Mouse (Mus musculus): ENCODE data around the gene Traf3ip3. TPM values are rescaled to one million over a fixed set of nuclear protein-coding genes. Genes with fewer than 3 reads are reported as not detected.

The Traf3ip3 gene
- total and polyA plus RNA-seq, 2 experiments = 0.65 to 0.88 TPM

DNA sequence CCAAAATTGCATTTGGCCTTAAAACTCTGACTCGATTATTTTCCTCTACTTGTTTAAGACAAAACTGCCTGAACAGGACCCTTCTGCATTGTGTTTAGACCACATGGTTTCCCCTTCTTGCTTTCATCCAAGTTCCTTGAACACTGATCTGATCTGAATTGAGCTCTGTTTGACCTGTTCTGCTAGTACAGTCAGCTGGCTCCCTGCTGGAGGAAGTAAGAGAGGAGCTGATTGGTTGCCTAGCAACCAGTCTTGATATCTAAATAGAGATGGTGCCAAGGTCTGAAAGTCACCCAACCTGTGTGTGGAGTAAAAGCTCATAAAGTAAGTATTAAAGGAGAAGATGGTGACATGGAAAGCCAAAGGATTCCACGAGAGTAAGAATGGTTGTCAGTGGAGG lies 31.6 kb downstream of the Traf3ip3 start:
- peaks cover 48% of the 10 kb centered on the region for H3K36me3 ChIP-seq (ENCODE audit: control insufficient read depth, insufficient read depth, low read length)
- WGBS = 16% methylated on average over 2 of the region's 2 CpGs
- peaks cover 20% of the 10 kb centered on the region for H3K4me1 ChIP-seq (ENCODE audit: control insufficient read depth, insufficient read depth, low read length)
- no peak overlapping the region for H3K9ac ChIP-seq (ENCODE audit: low read depth, low read length)
- TF ChIP-seq CTCF (IDR thresholded peaks at IDR 0.05; ENCODE audit: low read depth, low read length) (no peak), POLR2A (IDR thresholded peaks at IDR 0.05; ENCODE audit: extremely low read depth, insufficient read depth, low read length) (no peak)
- no peak overlapping the region for H3K4me3 ChIP-seq (ENCODE audit: insufficient read depth, low read depth, low read length)
- H3K79me2 ChIP-seq (ENCODE audit: control insufficient read depth, insufficient read depth, low read length) = peaks cover 4% of the 10 kb centered on the region; the same call in 1 of the 2 replicates
- peak; percentile 88 for DNase-seq (ENCODE audit: extremely low read depth, low read depth, low spot score)
- H3K27ac ChIP-seq (replicated peaks; ENCODE audit: insufficient read depth, low read depth, low read length) = no peak overlapping the region
- H3K27me3 ChIP-seq (ENCODE audit: control insufficient read depth, insufficient read depth, low read length) = no peaks in the 10 kb centered on the region

DNA sequence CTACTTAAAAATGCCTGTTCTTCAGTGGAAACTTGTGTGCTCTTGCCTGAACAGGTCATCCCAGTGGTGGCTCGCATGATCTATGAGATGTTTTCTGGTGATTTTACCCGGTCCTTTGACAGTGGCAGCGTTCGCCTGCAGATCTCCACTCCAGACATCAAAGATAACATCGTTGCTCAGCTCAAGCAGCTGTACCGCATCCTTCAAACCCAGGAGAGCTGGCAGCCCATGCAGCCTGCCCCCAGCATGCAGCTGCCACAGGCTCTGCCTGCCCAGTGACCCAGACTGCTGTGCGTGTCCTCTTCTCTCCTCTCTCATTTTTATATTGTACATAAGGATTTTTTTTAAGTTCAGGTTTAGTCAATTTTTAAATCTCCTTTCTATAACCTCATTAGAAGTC lies 32.3 kb downstream of the Traf3ip3 start:
- WGBS = 90% methylated on average over 7 of the region's 7 CpGs
- Histone ChIP-seq H3K27ac (replicated peaks; ENCODE audit: insufficient read depth, low read depth, low read length) (no peak overlapping the region), H3K4me3 (ENCODE audit: insufficient read depth, low read depth, low read length) (no peak overlapping the region), H3K9ac (ENCODE audit: low read depth, low read length) (no peak overlapping the region), H3K4me1 (ENCODE audit: control insufficient read depth, insufficient read depth, low read length) (peaks cover 13% of the 10 kb centered on the region), H3K36me3 (ENCODE audit: control insufficient read depth, insufficient read depth, low read length) (peaks cover 51% of the 10 kb centered on the region), H3K79me2 (ENCODE audit: control insufficient read depth, insufficient read depth, low read length) (peaks cover under 1% of the 10 kb centered on the region; the same call in 1 of the 2 replicates), H3K27me3 (ENCODE audit: control insufficient read depth, insufficient read depth, low read length) (no peaks in the 10 kb centered on the region)
- no peak for DNase-seq (ENCODE audit: extremely low read depth, low read depth, low spot score)
- TF ChIP-seq POLR2A (IDR thresholded peaks at IDR 0.05; ENCODE audit: extremely low read depth, insufficient read depth, low read length) = no peak
- TF ChIP-seq CTCF (IDR thresholded peaks at IDR 0.05; ENCODE audit: low read depth, low read length) = no peak

DNA sequence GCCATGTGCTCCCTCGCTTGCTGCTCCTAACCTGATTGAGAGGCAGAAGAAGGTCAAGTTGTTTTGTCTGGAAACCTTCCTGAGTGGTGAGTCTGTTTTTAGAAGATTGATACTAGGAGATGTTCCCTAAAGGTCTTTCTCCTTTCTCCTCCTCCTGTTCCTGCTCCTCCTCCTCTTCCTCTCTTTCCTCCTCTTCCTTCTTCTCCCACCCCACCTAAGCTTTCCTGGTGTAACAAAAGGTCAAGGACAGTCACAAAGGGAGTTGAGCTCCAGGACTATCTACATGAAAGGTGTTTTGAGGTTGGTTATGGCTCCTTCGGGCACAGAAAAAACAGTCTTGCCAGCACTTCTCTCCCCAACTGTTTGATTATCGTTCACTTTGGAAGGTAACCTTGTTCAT lies 33.8 kb downstream of the Traf3ip3 start, which contains the start of gene A130010J15Rik:
Gene A130010J15Rik (plus strand): TSS at position 301 of the 400 bp plus-strand sequence.
- TF ChIP-seq POLR2A (IDR thresholded peaks at IDR 0.05; ENCODE audit: extremely low read depth, insufficient read depth, low read length) (no peak), CTCF (IDR thresholded peaks at IDR 0.05; ENCODE audit: low read depth, low read length) (no peak)
- 90% methylated on average over 3 of the region's 3 CpGs for WGBS
- Histone ChIP-seq H3K9ac (ENCODE audit: low read depth, low read length) (no peak within 1 kb of the TSS), H3K79me2 (ENCODE audit: control insufficient read depth, insufficient read depth, low read length) (no peaks in the 10 kb centered on the region), H3K27me3 (ENCODE audit: control insufficient read depth, insufficient read depth, low read length) (no peaks in the 10 kb centered on the region), H3K27ac (replicated peaks; ENCODE audit: insufficient read depth, low read depth, low read length) (no peak within 1 kb of the TSS), H3K4me1 (ENCODE audit: control insufficient read depth, insufficient read depth, low read length) (peaks cover 9% of the 10 kb centered on the region), H3K36me3 (ENCODE audit: control insufficient read depth, insufficient read depth, low read length) (peaks cover 54% of the 10 kb centered on the region), H3K4me3 (ENCODE audit: insufficient read depth, low read depth, low read length) (no peak within 1 kb of the TSS)
- DNase-seq (ENCODE audit: extremely low read depth, low read depth, low spot score) = no peak

DNA sequence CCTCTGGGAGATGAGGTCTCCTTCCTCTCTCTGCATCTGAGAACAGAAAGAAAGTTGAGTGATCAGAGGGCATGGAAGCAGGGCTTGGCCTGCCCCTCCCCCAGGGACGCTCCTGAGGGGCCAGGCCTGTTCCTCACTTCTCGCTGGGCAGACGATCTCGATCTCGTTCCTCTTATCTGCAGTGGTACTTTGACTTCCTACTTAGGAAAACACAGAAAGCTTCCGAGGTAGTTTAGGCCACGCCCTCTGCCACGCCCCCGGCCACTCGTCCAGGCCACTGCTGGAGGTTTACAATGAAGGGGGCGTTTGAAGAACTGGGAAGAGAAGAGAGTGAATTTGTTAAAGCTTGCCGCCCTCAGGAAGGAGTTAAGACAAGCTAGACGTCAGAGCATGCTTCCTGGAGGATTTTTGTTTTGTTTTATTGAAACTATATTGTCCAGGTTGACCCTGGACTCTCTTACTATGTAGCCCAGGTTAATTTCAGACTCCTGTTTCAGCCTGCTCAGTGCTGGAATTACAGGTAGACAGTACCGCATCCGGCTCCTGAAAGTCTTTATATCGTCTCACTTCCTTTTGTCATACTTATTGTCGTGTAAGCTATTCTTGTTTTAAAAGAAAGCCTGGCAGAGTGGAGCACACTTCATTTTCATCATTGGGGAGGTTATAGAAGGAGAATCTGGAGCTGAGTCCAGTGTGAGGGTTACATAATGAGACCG lies 41.0 kb downstream of the Traf3ip3 start:
- Histone ChIP-seq H3K9ac (ENCODE audit: low read depth, low read length) (no peak overlapping the region), H3K79me2 (ENCODE audit: control insufficient read depth, insufficient read depth, low read length) (peaks cover 21% of the 10 kb centered on the region; the same call in 1 of the 2 replicates), H3K27me3 (ENCODE audit: control insufficient read depth, insufficient read depth, low read length) (no peaks in the 10 kb centered on the region), H3K4me1 (ENCODE audit: control insufficient read depth, insufficient read depth, low read length) (peaks cover 18% of the 10 kb centered on the region), H3K4me3 (ENCODE audit: insufficient read depth, low read depth, low read length) (peak overlapping the region; percentile 4; the same call in 1 of the 2 replicates), H3K27ac (replicated peaks; ENCODE audit: insufficient read depth, low read depth, low read length) (no peak overlapping the region), H3K36me3 (ENCODE audit: control insufficient read depth, insufficient read depth, low read length) (peaks cover 23% of the 10 kb centered on the region)
- 30% methylated on average over 18 of the region's 18 CpGs for WGBS
- TF ChIP-seq POLR2A (IDR thresholded peaks at IDR 0.05; ENCODE audit: extremely low read depth, insufficient read depth, low read length) = no peak
- TF ChIP-seq CTCF (IDR thresholded peaks at IDR 0.05; ENCODE audit: low read depth, low read length) = no peak
- DNase-seq (ENCODE audit: extremely low read depth, low read depth, low spot score) = peak; percentile 50

DNA sequence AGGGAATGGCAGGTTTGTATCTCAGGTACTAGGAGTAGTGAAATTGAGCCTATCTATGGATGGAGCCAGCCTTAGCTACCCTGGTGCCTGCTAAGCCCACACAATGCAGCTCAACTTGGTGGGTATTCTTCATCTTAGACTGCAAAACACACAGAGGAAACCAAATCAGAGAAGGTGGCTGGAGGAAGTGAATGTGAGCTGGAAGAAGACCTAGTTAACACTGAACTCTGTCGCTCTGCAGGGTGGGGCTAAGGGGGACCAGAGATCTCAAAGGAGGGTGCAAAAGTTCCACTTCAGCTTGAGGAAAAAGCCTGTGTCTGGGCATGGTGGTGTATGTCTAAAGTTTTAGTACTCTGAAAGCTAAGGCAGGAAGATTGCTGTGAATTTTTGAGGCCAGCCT lies 41.9 kb downstream of the Traf3ip3 start:
- no peak for DNase-seq (ENCODE audit: extremely low read depth, low read depth, low spot score)
- H3K9ac ChIP-seq (ENCODE audit: low read depth, low read length) = no peak overlapping the region
- no peak overlapping the region for H3K27ac ChIP-seq (replicated peaks; ENCODE audit: insufficient read depth, low read depth, low read length)
- no peaks in the 10 kb centered on the region for H3K27me3 ChIP-seq (ENCODE audit: control insufficient read depth, insufficient read depth, low read length)
- 81% methylated on average over 1 of the region's 1 CpGs for WGBS
- peaks cover 23% of the 10 kb centered on the region for H3K4me1 ChIP-seq (ENCODE audit: control insufficient read depth, insufficient read depth, low read length)
- peaks cover 21% of the 10 kb centered on the region; the same call in 1 of the 2 replicates for H3K79me2 ChIP-seq (ENCODE audit: control insufficient read depth, insufficient read depth, low read length)
- peaks cover 18% of the 10 kb centered on the region for H3K36me3 ChIP-seq (ENCODE audit: control insufficient read depth, insufficient read depth, low read length)
- H3K4me3 ChIP-seq (ENCODE audit: insufficient read depth, low read depth, low read length) = no peak overlapping the region
- TF ChIP-seq POLR2A (IDR thresholded peaks at IDR 0.05; ENCODE audit: extremely low read depth, insufficient read depth, low read length) (no peak), CTCF (IDR thresholded peaks at IDR 0.05; ENCODE audit: low read depth, low read length) (no peak)

DNA sequence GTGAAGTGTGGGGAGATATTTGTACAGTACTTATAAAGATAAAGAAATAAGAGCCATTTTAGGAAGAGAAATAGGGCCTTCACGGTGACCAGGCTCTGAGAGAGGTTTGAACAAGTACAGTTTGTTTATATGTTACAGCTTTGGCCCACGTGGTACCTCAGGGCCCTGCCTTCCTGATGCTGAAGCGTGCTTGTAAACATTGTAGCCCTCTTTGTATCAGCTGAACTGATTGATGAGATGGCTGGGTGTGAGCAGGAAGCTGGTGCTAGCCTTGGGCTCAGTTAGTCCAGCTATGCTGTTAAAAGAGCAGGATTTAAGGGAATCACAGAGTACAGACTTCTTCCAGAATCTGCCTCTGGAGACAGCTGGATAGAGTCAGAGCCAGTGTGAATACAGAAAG lies 42.3 kb downstream of the Traf3ip3 start:
- Histone ChIP-seq H3K79me2 (ENCODE audit: control insufficient read depth, insufficient read depth, low read length) (peaks cover 22% of the 10 kb centered on the region; the same call in 1 of the 2 replicates), H3K9ac (ENCODE audit: low read depth, low read length) (no peak overlapping the region), H3K4me3 (ENCODE audit: insufficient read depth, low read depth, low read length) (no peak overlapping the region), H3K27ac (replicated peaks; ENCODE audit: insufficient read depth, low read depth, low read length) (no peak overlapping the region), H3K27me3 (ENCODE audit: control insufficient read depth, insufficient read depth, low read length) (no peaks in the 10 kb centered on the region), H3K4me1 (ENCODE audit: control insufficient read depth, insufficient read depth, low read length) (peaks cover 28% of the 10 kb centered on the region), H3K36me3 (ENCODE audit: control insufficient read depth, insufficient read depth, low read length) (peaks cover 18% of the 10 kb centered on the region)
- no peak for DNase-seq (ENCODE audit: extremely low read depth, low read depth, low spot score)
- WGBS = 22% methylated on average over 3 of the region's 3 CpGs
- no peak for TF ChIP-seq CTCF (IDR thresholded peaks at IDR 0.05; ENCODE audit: low read depth, low read length)

Data from liver, adult 2 months (tissue).